Mouse (Mus musculus) thymus, adult 2 months (tissue): ENCODE measurements around the gene Pced1a.

Experiments
- CTCF ChIP-seq: fragments of 200-500 bp; IDR thresholded peaks from 2 replicates; pipeline ENCODE4 v1.5.1; 2012; ENCODE audit warnings: mild to moderate bottlenecking, control low read depth, low read length, moderate library complexity, borderline replicate concordance; ENCODE audit not compliant: control insufficient read depth, poor library complexity, insufficient read depth; ENCODE audit errors: extremely low read depth
- POLR2A ChIP-seq: fragments of 200-500 bp; IDR thresholded peaks from 2 replicates; pipeline ENCODE4 v1.6.1; 2012; ENCODE audit warnings: mild to moderate bottlenecking, low read length, control low read depth, moderate library complexity; ENCODE audit not compliant: control insufficient read depth, poor library complexity, insufficient read depth; ENCODE audit errors: extremely low read depth

GRCm38 (mm10) chr2:130439840-130440480 lies 15.5 kb upstream of the Pced1a start:
- TF ChIP-seq CTCF (no peak), POLR2A (no peak)
